Mouse (Mus musculus) testis, postnatal 10 days (tissue): ENCODE results near the gene Xpot.

ENCODE experiments used
- DNase-seq: peaks from one replicate; pipeline ENCODE4 v3.0.0; 2021; ENCODE audit warnings: low spot score

Gene Xpot

DNA sequence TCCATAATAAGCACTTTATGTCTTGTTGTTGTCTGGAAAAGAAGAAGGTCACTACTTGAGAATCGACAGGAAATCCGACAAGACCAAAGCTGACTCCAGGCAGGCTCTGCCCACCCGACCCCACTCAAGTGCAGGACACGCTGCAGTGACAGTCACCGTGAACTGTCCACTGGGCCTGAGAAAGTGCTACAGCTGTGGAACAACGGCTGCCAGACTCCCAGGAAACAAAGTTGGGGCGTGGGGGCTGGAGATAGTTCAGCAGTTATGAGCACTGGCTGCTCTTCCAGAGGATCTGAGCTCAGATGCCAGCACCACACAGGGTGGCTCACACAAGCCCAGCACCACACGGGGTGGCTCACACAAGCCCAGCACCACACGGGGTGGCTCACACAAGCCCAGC is 49.8 kb downstream of the Xpot start:
- DNase-seq = peak; percentile 29

DNA sequence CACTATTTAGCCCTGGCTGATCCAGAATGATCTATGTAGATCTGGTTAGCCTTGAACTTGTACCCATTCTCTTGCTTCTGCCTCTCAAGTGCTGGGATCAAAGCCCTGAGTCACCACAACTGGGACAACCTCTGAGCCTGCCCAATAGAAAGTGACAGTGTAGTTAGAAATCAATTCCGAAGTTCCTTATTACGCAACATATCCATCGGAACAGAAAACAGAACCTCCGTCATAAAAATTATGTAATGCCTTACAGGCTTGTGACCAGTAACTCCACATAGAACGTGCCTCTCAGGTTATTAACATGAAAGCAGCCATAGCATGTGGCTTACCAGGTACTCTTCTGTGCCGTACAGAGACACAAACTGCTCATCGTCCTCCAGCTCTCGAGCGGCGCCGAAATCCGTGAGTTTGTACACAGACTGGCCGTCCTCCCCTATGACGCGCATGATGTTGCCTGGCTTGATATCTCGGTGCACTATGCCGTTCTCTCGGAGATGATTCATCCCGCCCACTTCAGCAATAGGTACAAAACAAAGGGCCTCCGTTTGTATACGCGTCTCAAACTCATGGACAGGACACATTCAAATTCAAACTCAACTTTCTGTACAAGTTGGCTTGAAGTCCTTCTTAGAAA is 54.5 kb downstream of the Xpot start:
- no peak for DNase-seq

DNA sequence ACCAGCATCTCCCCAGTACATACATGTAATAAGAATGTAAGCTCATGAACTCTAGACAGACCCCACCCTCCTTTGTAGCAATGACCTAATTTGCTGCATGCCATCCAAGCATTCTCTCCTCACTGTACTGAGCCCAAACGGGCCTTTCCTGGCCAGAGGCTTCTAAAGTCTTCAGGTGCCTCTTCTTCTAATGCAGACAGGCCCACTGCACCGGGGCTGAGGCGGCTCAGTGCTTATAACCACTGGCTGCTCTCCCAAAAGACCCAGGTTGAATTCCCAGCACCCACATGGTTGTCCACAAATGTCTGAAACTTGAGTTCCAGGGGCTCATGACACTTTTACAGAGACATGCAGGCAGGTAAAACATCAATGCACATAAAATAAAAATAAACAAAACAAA is 55.1 kb downstream of the Xpot start:
- DNase-seq = no peak

DNA sequence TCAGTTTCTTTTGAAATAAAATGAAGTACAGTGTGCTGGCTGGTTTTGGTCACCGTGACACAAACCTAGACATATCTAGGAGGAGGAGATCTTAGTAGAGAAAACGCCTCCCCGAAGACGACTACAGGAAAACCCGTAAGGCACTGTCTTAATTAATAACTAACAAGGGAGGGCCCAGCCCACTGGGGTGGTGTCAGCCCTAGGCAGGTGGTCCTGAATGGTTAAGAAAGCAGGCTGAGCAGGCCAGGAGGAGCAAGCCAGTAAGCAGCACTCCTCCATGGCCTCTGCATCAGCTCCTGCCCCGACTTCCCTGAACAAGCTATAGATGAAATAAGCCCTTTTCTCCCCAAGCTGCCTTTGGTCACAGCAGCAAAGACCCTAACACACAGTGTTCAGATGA is 56.3 kb downstream of the Xpot start:
- no peak for DNase-seq

DNA sequence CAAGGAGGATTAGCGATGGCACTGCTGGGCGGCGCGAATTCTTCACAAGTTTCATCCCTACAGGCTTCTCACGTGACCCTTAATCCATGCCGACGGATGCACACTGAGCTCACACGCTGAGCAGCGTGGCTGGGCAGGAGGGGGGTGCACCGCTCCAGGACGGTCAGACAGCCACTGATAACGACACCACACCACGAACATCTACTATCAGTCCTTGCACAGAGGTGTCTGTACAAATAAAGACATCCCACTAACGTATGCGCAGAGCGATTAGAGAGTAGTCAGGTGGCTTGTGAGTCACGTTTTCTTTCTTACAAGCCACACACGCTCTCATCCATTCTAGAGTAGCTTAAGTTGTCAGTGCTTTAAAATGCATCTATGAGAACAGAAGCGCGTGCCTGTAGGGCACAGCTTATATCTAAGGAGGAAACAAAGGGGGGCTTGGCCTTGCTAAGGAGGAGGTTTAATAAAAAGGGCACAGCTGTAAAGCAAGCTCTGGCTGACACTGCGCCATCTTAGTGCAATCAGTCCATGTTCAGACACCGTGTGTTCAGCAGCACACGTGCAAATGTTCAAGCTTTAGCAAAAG is 57.0 kb downstream of the Xpot start:
- DNase-seq = no peak

DNA sequence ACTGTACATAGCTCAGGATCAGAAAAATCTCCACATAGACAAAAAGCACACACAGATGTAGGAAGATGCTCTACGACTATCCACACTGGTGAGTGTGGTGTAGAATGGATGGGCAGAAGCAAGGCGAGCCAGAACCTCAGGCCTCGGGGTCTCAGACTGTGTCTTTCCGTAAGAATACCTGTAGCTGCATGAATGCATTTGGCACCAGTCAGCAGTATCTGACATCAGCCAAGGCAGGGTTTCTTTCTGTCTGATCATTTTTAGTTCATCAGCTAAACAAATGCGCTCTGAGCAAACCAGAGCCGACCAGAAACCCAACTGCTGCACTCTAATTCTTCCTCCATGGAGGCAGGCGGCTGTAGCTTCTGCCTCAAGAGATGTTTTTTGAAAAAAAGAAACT is 57.6 kb downstream of the Xpot start:
- DNase-seq = peak; percentile 10

DNA sequence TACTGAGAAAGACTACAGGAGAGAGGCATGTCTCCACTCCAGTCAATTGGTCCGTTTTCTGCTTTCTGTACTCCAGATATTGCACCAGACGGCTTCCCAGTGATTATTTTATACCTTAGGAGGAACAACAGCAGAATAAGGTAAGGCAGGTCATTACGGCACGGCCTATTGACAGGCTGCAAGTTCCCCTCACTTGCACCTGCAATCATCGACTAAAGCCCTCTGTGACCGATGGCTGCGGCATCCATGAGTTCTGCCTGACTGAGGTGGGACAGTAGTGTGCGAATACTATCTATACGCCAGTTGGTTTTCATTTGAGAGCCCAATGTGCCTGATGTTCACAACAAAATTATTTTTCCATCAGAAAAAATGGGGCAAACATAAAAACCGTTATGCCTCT is 58.1 kb downstream of the Xpot start:
- DNase-seq = peak; percentile 23

DNA sequence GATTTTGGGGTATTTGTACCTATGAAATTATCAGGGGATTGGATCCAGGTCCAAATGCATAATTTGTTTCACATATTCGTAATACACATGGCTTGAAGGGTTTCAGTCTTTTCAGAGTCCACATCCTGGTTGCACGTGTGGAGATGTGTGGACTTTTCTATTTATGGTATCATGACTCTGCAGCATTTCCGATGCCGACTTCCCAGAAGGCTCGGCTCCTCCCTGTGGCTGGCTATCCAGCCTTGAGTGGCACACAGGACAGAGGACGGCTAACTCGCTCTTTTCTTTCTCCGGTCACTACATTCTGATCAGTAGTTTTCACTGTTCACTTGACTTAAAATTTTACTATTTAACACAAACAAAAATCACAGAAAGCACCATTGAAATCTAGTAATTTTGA is 61.7 kb downstream of the Xpot start:
- DNase-seq = no peak

DNA sequence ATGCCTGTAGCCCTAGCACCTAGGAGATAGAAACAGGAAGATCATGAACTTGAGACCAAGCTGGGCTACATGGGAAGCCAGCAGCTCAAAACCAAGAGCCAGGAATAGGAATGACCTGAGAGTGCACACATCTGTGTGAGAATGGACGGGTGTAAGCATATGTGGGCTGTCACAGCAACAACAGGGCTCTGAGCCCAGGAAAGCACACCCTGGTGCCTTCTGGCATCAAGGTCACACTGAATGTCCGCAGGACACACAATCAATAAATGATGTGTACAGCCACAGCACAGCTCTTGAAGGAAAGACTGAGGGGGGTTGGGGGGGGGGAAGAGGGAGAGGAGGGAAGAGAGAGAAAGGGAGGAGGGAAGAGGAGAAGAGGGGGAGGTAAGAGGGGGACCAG is 67.9 kb downstream of the Xpot start:
- DNase-seq = no peak

DNA sequence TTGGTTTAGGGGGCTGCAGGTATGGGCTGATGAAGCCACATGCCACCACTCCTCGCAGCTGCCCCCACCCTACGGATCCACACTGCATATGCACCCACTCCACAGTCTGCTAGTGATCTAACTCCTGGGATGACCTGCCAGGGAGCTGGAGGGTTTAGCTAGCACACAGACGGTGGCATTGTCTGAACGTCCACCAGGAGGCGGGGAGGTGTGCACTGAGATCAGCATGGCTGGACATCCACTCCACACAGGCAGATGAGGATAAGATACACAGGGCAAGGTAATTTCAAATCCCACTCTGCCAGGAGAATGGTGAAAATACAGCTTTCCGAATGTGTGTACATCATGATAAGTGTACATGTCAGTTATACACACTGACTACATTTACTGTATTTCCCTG is 69.9 kb downstream of the Xpot start:
- DNase-seq = no peak

DNA sequence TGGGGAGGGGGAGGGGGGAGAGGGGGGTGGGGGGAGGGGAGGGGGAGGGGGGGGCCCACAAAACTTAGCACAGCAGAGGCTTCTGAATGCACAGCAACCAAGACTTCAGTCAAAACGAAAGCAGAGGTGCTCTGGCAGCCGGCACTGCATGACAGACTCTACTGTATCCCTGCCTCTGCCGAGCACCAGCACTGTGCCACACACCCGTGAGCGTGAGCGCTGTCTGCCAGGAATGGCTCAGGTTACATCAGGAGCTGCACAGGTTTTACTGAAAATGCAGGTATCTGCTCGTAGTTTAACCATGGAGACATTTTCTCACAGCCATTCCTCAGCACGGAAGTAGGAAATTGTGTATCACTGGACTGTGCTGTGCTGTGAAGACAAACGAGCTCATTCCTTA is 75.8 kb downstream of the Xpot start:
- no peak for DNase-seq

DNA sequence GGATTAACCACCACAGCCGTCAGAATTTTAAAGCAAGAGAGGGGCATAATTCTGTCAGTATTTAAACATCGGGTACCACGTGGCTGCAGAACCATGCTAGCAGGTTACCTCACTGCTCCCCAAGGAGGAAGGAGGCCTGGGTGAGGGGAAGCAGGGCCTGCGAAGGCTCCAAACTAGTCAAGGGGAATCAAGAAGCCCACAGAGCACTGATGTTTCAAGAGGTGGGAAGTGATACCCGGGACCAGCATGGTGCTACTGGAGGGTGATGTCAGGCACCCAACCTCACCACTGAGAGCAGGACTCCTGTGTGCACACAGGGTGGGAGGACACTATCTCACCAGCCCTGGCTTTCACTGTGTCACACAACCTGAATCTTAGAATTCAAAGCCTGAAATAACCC is 76.5 kb downstream of the Xpot start:
- no peak for DNase-seq

DNA sequence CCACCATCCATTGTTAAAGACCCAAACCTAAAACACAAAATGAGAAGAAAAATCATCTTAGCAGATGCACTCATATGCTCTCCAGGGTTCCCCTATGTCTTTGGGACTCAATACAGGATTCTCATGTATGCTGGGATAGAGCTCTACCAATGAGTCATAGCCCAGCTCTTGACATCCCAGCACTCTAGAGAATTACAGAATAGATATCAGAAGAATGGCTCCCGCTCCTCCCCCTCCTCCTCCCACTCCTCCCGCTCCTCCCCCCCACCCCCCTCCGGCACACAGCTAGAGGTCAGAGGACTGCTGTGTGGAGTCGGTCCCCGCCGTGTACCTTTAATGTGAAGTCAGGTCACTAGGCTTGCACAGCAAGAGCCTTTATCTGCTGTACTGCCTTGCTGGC is 79.0 kb downstream of the Xpot start:
- DNase-seq = no peak

DNA sequence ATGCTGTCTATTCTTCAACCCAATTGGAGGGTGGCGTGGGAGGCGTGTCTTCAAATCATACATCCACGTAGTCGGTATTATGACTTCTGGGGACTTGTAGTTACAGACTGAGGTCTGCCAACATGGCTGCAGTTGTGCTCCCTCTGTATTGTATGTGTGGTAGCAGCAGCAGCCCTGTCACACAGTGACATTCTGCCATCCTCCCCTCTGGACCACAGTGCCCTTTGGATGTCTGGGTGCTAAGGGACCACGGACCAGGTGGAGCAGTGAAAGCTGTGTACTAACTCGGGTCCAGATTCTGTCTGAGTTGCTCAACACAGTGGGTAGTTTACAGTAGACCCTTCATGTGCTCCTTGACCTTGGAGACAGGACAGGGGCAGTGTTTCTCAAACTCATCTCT is 82.6 kb downstream of the Xpot start:
- DNase-seq = no peak

DNA sequence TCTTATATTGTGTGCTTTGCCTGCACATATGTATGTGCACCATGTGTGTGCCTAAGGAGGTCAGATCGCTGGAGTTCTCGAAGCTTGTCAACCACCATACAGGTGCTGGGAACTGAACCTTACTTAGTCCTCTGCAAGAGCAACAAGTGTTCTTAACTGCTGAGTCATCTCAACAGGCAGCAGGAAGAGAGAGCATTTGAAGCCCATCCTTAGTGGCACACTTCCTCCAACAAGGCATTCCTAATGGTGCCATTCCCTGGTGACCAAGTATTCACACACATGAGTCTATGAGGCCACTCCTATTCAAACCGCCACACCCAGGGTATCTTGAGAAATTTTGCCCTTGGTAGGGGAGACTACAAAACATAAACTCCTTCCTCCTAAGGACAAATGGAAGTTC is 84.0 kb downstream of the Xpot start:
- no peak for DNase-seq
